Mouse (Mus musculus) CD4-positive helper T cell, adult 2 months (primary cell): ENCODE results near the gene Tecpr1.

Experiments used
- DNase-seq: peaks from one replicate; pipeline ENCODE4 v3.0.0-alpha.2; 2012; ENCODE audit warnings: low read depth, missing footprints, low spot score

Tecpr1 gene

GRCm38 (mm10) chr5:144223503-144223862, at the start of gene Tecpr1:
Gene Tecpr1 (minus strand): TSS chr5:144223615.
- DNase-seq = peak; percentile 97

GRCm38 (mm10) chr5:144271772-144272171, 48.4 kb upstream of the Tecpr1 start:
- no peak for DNase-seq

- DNase-seq = no peak
Measured at GRCm38 (mm10) chr5:144271118-144271517, 47.7 kb upstream of the Tecpr1 start.

- no peak for DNase-seq
Measured at GRCm38 (mm10) chr5:144270420-144270819, 47.0 kb upstream of the Tecpr1 start.

- DNase-seq = no peak
Measured at GRCm38 (mm10) chr5:144269926-144270325, 46.5 kb upstream of the Tecpr1 start.

- DNase-seq = no peak
Measured at GRCm38 (mm10) chr5:144267535-144268241, 44.3 kb upstream of the Tecpr1 start.

- DNase-seq = no peak
Measured at GRCm38 (mm10) chr5:144263496-144263895, 40.1 kb upstream of the Tecpr1 start.

- no peak for DNase-seq
Measured at GRCm38 (mm10) chr5:144263082-144263481, 39.7 kb upstream of the Tecpr1 start.

GRCm38 (mm10) chr5:144261829-144262228, 38.4 kb upstream of the Tecpr1 start:
- DNase-seq = no peak

GRCm38 (mm10) chr5:144261309-144261708, 37.9 kb upstream of the Tecpr1 start:
- DNase-seq = no peak

GRCm38 (mm10) chr5:144260464-144260863, 37.0 kb upstream of the Tecpr1 start:
- DNase-seq = no peak

GRCm38 (mm10) chr5:144259228-144259627, 35.8 kb upstream of the Tecpr1 start:
- no peak for DNase-seq

GRCm38 (mm10) chr5:144258687-144259086, 35.3 kb upstream of the Tecpr1 start:
- no peak for DNase-seq

- no peak for DNase-seq
Measured at GRCm38 (mm10) chr5:144258131-144258611, 34.8 kb upstream of the Tecpr1 start.

GRCm38 (mm10) chr5:144257451-144258110, 34.2 kb upstream of the Tecpr1 start:
- no peak for DNase-seq

GRCm38 (mm10) chr5:144256888-144257287, 33.5 kb upstream of the Tecpr1 start:
- DNase-seq = no peak

- DNase-seq = no peak
Measured at GRCm38 (mm10) chr5:144256541-144256870, 33.1 kb upstream of the Tecpr1 start.

- peak; percentile 66 for DNase-seq
Measured at GRCm38 (mm10) chr5:144255632-144256540, 32.5 kb upstream of the Tecpr1 start.

GRCm38 (mm10) chr5:144254811-144255631, 31.6 kb upstream of the Tecpr1 start:
- DNase-seq = peak; percentile 92

- DNase-seq = peak; percentile 77
Measured at GRCm38 (mm10) chr5:144254122-144254810, 30.9 kb upstream of the Tecpr1 start.

GRCm38 (mm10) chr5:144253212-144253611, 29.8 kb upstream of the Tecpr1 start:
- peak; percentile 50 for DNase-seq
